Mouse (Mus musculus): ENCODE measurements around the gene Sec31a. TPM values are rescaled to one million over a fixed set of nuclear protein-coding genes. Genes with fewer than 3 reads are reported as not detected.

Sec31a gene
- total and polyA plus RNA-seq, 3 experiments = 61.2 to 165 TPM; not detected in 1

DNA sequence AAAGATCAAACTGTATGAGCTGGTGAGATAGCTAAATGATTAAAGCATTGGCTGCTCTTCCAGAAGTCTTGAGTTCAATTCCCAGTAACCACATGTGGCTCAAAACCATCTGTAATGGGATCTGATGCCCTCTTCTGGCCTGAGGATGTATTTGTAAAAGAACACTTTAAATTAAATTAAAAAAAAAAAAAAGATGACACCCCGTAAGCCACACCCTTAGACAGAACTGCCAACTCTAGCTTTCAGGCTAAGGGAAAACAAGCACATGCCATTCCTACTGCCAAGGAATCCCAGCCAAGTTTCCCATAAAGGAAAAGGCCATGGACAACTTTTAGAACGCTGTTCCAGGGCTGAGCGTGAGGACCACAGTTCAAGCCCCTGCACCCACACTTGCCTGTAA, 22.4 kb downstream of the Sec31a start:
- Histone ChIP-seq H3K79me2 (ENCODE audit: control insufficient read depth, insufficient read depth, low read length, poor library complexity) (no peaks in the 10 kb centered on the region), H3K4me1 (ENCODE audit: control insufficient read depth in 1 of 2, insufficient read depth in 2 of 2, low read length in 2 of 2) (no peaks in the 10 kb centered on the region), H3K27ac (ENCODE audit: control insufficient read depth, low read depth, low read length) (no peak overlapping the region), H3K9me3 (replicated peaks; ENCODE audit: insufficient read depth, low read length) (no peaks in the 10 kb centered on the region), H3K9ac (ENCODE audit: control insufficient read depth, low read depth, low read length, poor library complexity, severe bottlenecking) (no peak overlapping the region), H3K36me3 (ENCODE audit: control insufficient read depth in 1 of 2, insufficient read depth in 2 of 2, low read length in 2 of 2) (peaks cover 0 to 17% of the 10 kb centered on the region in 2 experiments; a peak in 2 of 4 replicates), H3K27me3 (ENCODE audit: control insufficient read depth in 1 of 2, insufficient read depth in 2 of 2, low read length in 2 of 2) (no peaks in the 10 kb centered on the region), H3K4me3 (ENCODE audit: control insufficient read depth in 1 of 2, insufficient read depth in 1 of 2, low read depth in 2 of 2, low read length in 2 of 2) (no peak overlapping the region)
- DNase-seq (ENCODE audit: low read depth, low spot score) = peak; percentile 55
- no peak for TF ChIP-seq JUND (IDR thresholded peaks at IDR 0.05; ENCODE audit: low read depth, low read length)
- TF ChIP-seq ZC3H11A (IDR thresholded peaks at IDR 0.05; ENCODE audit: low read depth, low read length) = no peak
- TF ChIP-seq MYB (IDR thresholded peaks at IDR 0.05; ENCODE audit: low read depth, low read length) = no peak
- no peak for TF ChIP-seq TBP (IDR thresholded peaks at IDR 0.05; ENCODE audit: low read depth, low read length)
- no peak for TF ChIP-seq UBTF (IDR thresholded peaks at IDR 0.05; ENCODE audit: borderline replicate concordance, insufficient read depth, low read depth, low read length)
- TF ChIP-seq ZKSCAN1 (IDR thresholded peaks at IDR 0.05; ENCODE audit: low read depth, low read length) = no peak
- TF ChIP-seq ZNF384 (IDR thresholded peaks at IDR 0.05; ENCODE audit: low read depth, low read length) = peak; percentile 90
- peak in 1 of 3 experiments; percentile 25; a peak in 1 of 6 replicates for TF ChIP-seq CTCF (IDR thresholded peaks at IDR 0.05 in 2 of 3, conservative IDR thresholded peaks at IDR 0.05 in 1 of 3; ENCODE audit: control insufficient read depth in 1 of 3, insufficient read depth in 1 of 3, low read depth in 2 of 3, low read length in 3 of 3, poor library complexity in 1 of 3, severe bottlenecking in 1 of 3)
- no peak for TF ChIP-seq MEF2A (IDR thresholded peaks at IDR 0.05; ENCODE audit: extremely low read depth, insufficient replicate concordance, low read depth, low read length, poor library complexity, severe bottlenecking)
- no peak for TF ChIP-seq CHD1 (IDR thresholded peaks at IDR 0.05; ENCODE audit: low read depth, low read length)
- TF ChIP-seq MYC (IDR thresholded peaks at IDR 0.05; ENCODE audit: low read depth, low read length) = no peak
- TF ChIP-seq GATA1 (IDR thresholded peaks at IDR 0.05; ENCODE audit: low read depth, low read length) = no peak
- no peak for TF ChIP-seq ZMIZ1 (IDR thresholded peaks at IDR 0.05; ENCODE audit: low read depth, low read length)
- TF ChIP-seq USF1 (IDR thresholded peaks at IDR 0.05; ENCODE audit: low read depth, low read length) = no peak

GRCm38 (mm10) chr5:100392436-100392955, 23.5 kb downstream of the Sec31a start:
- Histone ChIP-seq H3K36me3 (ENCODE audit: control insufficient read depth in 1 of 2, insufficient read depth in 2 of 2, low read length in 2 of 2) (peaks cover 0 to 19% of the 10 kb centered on the region in 2 experiments; a peak in 2 of 4 replicates), H3K9ac (ENCODE audit: control insufficient read depth, low read depth, low read length, poor library complexity, severe bottlenecking) (no peak overlapping the region), H3K27ac (ENCODE audit: control insufficient read depth, low read depth, low read length) (no peak overlapping the region), H3K79me2 (ENCODE audit: control insufficient read depth, insufficient read depth, low read length, poor library complexity) (no peaks in the 10 kb centered on the region), H3K4me1 (ENCODE audit: control insufficient read depth in 1 of 2, insufficient read depth in 2 of 2, low read length in 2 of 2) (no peaks in the 10 kb centered on the region), H3K4me3 (ENCODE audit: control insufficient read depth in 1 of 2, insufficient read depth in 1 of 2, low read depth in 2 of 2, low read length in 2 of 2) (no peak overlapping the region), H3K27me3 (ENCODE audit: control insufficient read depth in 1 of 2, insufficient read depth in 2 of 2, low read length in 2 of 2) (no peaks in the 10 kb centered on the region), H3K9me3 (replicated peaks; ENCODE audit: insufficient read depth, low read length) (no peaks in the 10 kb centered on the region)
- DNase-seq (ENCODE audit: low read depth, low spot score) = no peak
- TF ChIP-seq NRF1 (IDR thresholded peaks at IDR 0.05; ENCODE audit: insufficient read depth, low read depth, low read length, poor library complexity, severe bottlenecking) (no peak), KAT2A (conservative IDR thresholded peaks at IDR 0.05; ENCODE audit: low read depth, low read length) (no peak), EP300 (IDR thresholded peaks at IDR 0.05; ENCODE audit: low read depth in 1 of 2, low read length in 2 of 2) (no peak), TCF12 (IDR thresholded peaks at IDR 0.05; ENCODE audit: low read depth, low read length) (no peak), CTCF (IDR thresholded peaks at IDR 0.05 in 2 of 3, conservative IDR thresholded peaks at IDR 0.05 in 1 of 3; ENCODE audit: control insufficient read depth in 1 of 3, insufficient read depth in 1 of 3, low read depth in 2 of 3, low read length in 3 of 3, poor library complexity in 1 of 3, severe bottlenecking in 1 of 3) (no peak), MXI1 (IDR thresholded peaks at IDR 0.05; ENCODE audit: low read depth, low read length) (no peak), USF1 (IDR thresholded peaks at IDR 0.05; ENCODE audit: low read depth, low read length) (no peak), POLR2A (IDR thresholded peaks at IDR 0.05; ENCODE audit: control insufficient read depth in 1 of 2, insufficient read depth in 1 of 2, low read depth in 1 of 2, low read length in 2 of 2, poor library complexity in 1 of 2) (no peak), E2F4 (IDR thresholded peaks at IDR 0.05; ENCODE audit: borderline replicate concordance, low read depth, low read length) (no peak), POLR2AphosphoS5 (IDR thresholded peaks at IDR 0.05; ENCODE audit: borderline replicate concordance, low read depth, low read length) (no peak), JUND (IDR thresholded peaks at IDR 0.05; ENCODE audit: low read depth, low read length) (no peak), CHD1 (IDR thresholded peaks at IDR 0.05; ENCODE audit: low read depth, low read length) (no peak), ZNF384 (IDR thresholded peaks at IDR 0.05; ENCODE audit: low read depth, low read length) (no peak), TAL1 (IDR thresholded peaks at IDR 0.05; ENCODE audit: low read length) (no peak), ZKSCAN1 (IDR thresholded peaks at IDR 0.05; ENCODE audit: low read depth, low read length) (no peak), SIN3A (IDR thresholded peaks at IDR 0.05; ENCODE audit: low read length) (no peak), TBP (IDR thresholded peaks at IDR 0.05; ENCODE audit: low read depth, low read length) (no peak), CHD2 (IDR thresholded peaks at IDR 0.05; ENCODE audit: low read length) (no peak), RAD21 (IDR thresholded peaks at IDR 0.05; ENCODE audit: low read depth, low read length) (no peak)
